14 mouse cellular contexts compared by ENCODE assay signal in the genomic region with DNA sequence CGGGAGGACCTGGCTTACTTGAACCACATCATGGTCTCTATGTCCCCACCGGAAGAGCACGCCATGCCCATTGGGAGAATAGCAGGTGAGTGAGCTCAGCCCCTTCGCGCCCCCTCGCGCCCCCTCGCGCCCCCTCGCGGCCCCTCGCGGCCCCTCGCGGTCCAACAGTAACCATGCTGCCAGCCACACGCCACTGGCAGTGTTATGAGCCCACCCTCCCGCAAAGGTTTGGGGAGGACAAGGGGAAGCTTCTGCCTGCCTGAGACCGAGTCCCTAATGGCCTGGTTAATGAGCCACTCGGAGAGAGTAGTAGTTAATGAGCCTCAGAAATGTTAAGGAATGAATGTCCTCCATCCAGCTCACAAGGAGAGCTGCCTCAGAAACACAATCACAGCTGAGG.
DNase-seq lines count a peak whose midpoint lies in the region; ATAC-seq lines count a peak whose summit lies in the region.
"Had no signal": no experiment of that assay in that cellular context is flagged by ENCODE, and none has a peak within 500 bp of the region (broad histone marks: within the 10 kb centered on the region; RNA-seq: fewer than 3 reads in every experiment).

No protein-coding gene starts in this region.

- no peaks in the 10 kb centered on the region for H3K27me3 ChIP-seq in neural tube, embryonic 13.5 days
- no peaks in the 10 kb centered on the region for H3K27me3 ChIP-seq in forebrain, embryonic 14.5 days (replicated peaks; ENCODE audit: control insufficient read depth, insufficient read depth, low read length)
- H3K27me3 ChIP-seq: CH12.LX; neural tube, embryonic 12.5 days had no signal

- ATAC-seq in neural tube, embryonic 13.5 days (ENCODE audit: low read depth), result peak; percentile 69
- ATAC-seq in forebrain, embryonic 14.5 days, result peak; percentile 40; the same call in 1 of the 2 replicates
- ATAC-seq: lung, postnatal 0 days had no signal

- H3K36me3 ChIP-seq in neural tube, embryonic 13.5 days, result peaks cover 12% of the 10 kb centered on the region
- H3K36me3 ChIP-seq in forebrain, embryonic 14.5 days (ENCODE audit: control insufficient read depth, insufficient read depth, low read length), result peaks cover 6% of the 10 kb centered on the region

- 0 out of 2 replicates have a peak overlapping the region, but pooled peaks have one; percentile 29 for H3K27ac ChIP-seq in neural tube, embryonic 13.5 days (replicated peaks)
- no peak overlapping the region for H3K27ac ChIP-seq in forebrain, embryonic 14.5 days (ENCODE audit: low read depth, low read length)
- H3K27ac ChIP-seq: neural tube, embryonic 12.5 days had no signal

- no peak for DNase-seq in neural tube, embryonic 10.5 days (ENCODE audit: extremely low spot score, low spot score)
- no peak for DNase-seq in forebrain, embryonic 14.5 days (ENCODE audit: low spot score)
- peak; percentile 63 for DNase-seq in kidney, adult 9 months
- peak; percentile 38 for DNase-seq in testis, postnatal 14 days (ENCODE audit: low spot score)
- DNase-seq in right cerebral cortex, postnatal 4 days, result no peak
- no peak for DNase-seq in right cerebral cortex, postnatal 36 days (ENCODE audit: low spot score in 2 of 2)
- DNase-seq: cerebellum, adult 8-10 months; embryo, embryonic 11 days; heart, adult 18-20 months had no signal

- H3K4me3 ChIP-seq in neural tube, embryonic 13.5 days, result no peak overlapping the region
- H3K4me3 ChIP-seq in forebrain, embryonic 14.5 days (ENCODE audit: low read depth, low read length), result no peak overlapping the region
- H3K4me3 ChIP-seq: neural tube, embryonic 12.5 days had no signal

- H3K9ac ChIP-seq in neural tube, embryonic 13.5 days, result no peak overlapping the region
- no peak overlapping the region for H3K9ac ChIP-seq in forebrain, embryonic 14.5 days (ENCODE audit: low read length)
- H3K9ac ChIP-seq: neural tube, embryonic 12.5 days had no signal

- H3K4me1 ChIP-seq in neural tube, embryonic 13.5 days (replicated peaks), result peaks cover 4% of the 10 kb centered on the region; the same call in 1 of the 2 replicates
- H3K4me1 ChIP-seq in forebrain, embryonic 14.5 days (ENCODE audit: control insufficient read depth, insufficient read depth, low read length), result no peaks in the 10 kb centered on the region; the same call in 1 of the 2 replicates
- H3K4me1 ChIP-seq: neural tube, embryonic 12.5 days had no signal

- WGBS in neural tube, embryonic 13.5 days, result 87% methylated on average over 19 of the region's 19 CpGs
- 78% methylated on average over 19 of the region's 19 CpGs for WGBS in forebrain, embryonic 14.5 days

- no peak overlapping the region for H3K4me2 ChIP-seq in neural tube, embryonic 13.5 days
- H3K4me2 ChIP-seq in forebrain, embryonic 14.5 days (ENCODE audit: low read length), result no peak overlapping the region
- H3K4me2 ChIP-seq: liver, embryonic 11.5 days; neural tube, embryonic 12.5 days had no signal

- no peaks in the 10 kb centered on the region for H3K9me3 ChIP-seq in neural tube, embryonic 13.5 days
- no peaks in the 10 kb centered on the region for H3K9me3 ChIP-seq in forebrain, embryonic 14.5 days (replicated peaks; ENCODE audit: control insufficient read depth, low read length)
- H3K9me3 ChIP-seq: neural tube, embryonic 12.5 days had no signal

Comparison
In these comparisons a context has a peak if more than half of its experiments do, and no peak if none do; other contexts are left out.
1. DNase-seq: peak in kidney, adult 9 months (single experiment) and testis, postnatal 14 days (single experiment); none in neural tube, embryonic 10.5 days (single experiment), forebrain, embryonic 14.5 days (single experiment), right cerebral cortex, postnatal 4 days (single experiment) and right cerebral cortex, postnatal 36 days (0 of 2).